Mouse (Mus musculus) urinary bladder, postnatal 36 days (tissue): ENCODE measurements at regions not wholly inside any gene's neighbourhood (a gene's known extent, or its start where the extent isn't known, plus 50 kb on each side); places are given as distances from the start of the nearest gene placed in this dataset.

ENCODE experiments used
- DNase-seq, 2 experiments: peaks; one replicate each; pipeline ENCODE4 v3.0.0; 2022; ENCODE audit warnings: low spot score in 2 of 2, mixed read lengths in 1 of 2

DNA sequence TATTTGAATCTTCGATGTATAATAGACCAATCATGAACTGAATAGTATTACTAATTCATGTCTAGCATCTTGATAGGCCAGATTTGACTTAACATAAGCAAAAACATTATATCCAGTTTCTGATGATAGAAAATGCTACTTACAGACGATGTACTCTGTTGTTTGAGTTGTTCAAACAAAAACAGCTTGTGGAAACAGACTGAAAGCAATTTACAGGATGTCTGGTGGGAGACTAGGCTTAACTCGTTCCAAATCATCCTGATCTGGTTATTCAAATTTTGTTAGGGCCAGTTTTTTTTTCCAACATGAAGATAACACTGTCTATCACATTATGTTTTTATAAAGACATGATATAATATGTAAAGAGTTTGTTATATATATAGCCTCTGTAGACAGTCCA lies 369.4 kb upstream of the Igbp1b start:
- no peak for DNase-seq

DNA sequence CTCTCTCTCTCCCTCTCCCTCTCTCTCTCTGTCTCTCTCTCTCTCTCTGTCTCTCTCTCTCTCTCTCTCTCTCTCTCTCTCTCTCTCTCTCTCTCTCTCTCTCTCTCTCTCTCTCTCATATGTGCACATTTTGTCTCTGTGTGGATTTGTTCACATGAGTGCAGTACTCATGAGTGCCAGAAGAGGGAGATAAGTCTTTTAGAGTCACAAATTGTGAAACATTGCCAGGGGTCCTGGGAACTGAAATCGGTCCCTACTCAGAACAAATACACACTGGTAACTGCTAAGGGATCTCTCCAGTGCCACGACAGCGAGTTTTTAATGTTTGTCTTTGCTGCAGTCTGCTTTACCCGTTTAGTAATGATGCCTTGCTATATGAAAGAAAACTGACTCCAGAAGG lies 356.2 kb upstream of the Igbp1b start:
- no peak for DNase-seq

DNA sequence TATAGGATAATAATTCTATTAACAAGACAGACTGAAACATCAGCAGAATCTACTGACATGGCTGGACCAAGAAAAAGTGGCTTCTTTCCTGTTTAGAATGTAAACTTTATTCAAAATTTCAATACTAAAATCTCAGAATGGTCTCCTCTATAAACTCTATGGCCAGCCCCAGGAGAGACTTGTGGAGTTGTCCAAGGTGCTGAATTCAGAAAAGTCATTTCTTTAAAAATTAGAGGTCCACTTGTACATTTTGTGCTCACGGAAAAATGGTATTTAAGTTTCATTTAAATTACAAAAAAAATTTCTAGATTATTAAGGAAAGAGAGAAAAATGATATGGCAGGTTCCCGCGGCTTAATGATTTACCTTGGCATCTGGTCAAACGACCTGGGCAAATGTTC lies 352.2 kb upstream of the Igbp1b start:
- DNase-seq = no peak
